Mouse (Mus musculus) embryonic fibroblast, embryonic 13.5 days (primary cell): ENCODE measurements around the gene Dnah8.

Source experiments
- CTCF ChIP-seq: IDR thresholded peaks from 2 replicates; pipeline ENCODE4 v1.5.1; 2011; ENCODE audit warnings: mild to moderate bottlenecking, control low read depth, low read length, moderate library complexity, borderline replicate concordance; ENCODE audit not compliant: insufficient read depth
- POLR2A ChIP-seq: IDR thresholded peaks from 2 replicates; pipeline ENCODE4 v1.6.1; 2011; ENCODE audit warnings: low read depth, mild to moderate bottlenecking, control low read depth, low read length, moderate library complexity

- TF ChIP-seq CTCF: no peak
- no peak for TF ChIP-seq POLR2A
Observed at GRCm38 (mm10) chr17:30607909-30608495, 16.2 kb upstream of the Dnah8 start.
